Mouse (Mus musculus) heart, adult 2 months (tissue): Measurements from ENCODE around the gene Micu1.

Experiments used
- CTCF ChIP-seq: fragments of 200-600 bp; IDR thresholded peaks from 2 replicates; pipeline ENCODE4 v1.8.1; 2022; ENCODE audit warnings: antibody characterized with exemption, mild to moderate bottlenecking, moderate library complexity
- EP300 ChIP-seq: fragments of 200-500 bp; IDR thresholded peaks from 2 replicates; pipeline ENCODE4 v1.6.1; 2011; ENCODE audit warnings: low read depth, low read length, control low read depth; ENCODE audit not compliant: insufficient read depth
- POLR2A ChIP-seq: fragments of 200-500 bp; IDR thresholded peaks from 2 replicates; pipeline ENCODE4 v1.6.1; 2011; ENCODE audit warnings: mild to moderate bottlenecking, low read depth, low read length, control low read depth; ENCODE audit not compliant: insufficient read depth

DNA sequence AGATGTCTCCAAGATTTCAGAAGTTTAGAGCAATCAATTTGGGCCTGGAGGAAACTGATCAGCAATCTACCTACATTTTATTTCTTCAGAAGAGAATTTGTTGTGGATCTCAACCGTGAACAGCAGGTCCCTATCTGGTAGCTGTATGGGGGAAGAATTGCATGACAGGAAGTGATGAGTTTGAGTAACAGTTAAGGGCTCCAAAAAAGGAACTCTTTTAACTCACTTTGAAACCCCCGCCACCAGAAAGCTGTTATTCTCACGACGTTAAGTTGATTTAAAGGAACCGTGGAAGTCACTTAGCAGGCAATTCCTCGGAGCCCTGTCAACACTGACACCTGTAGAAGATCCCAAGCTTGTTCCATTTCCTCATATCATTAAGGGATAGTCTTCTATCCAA lies 9.8 kb upstream of the Micu1 start:
- TF ChIP-seq EP300: no peak
- TF ChIP-seq CTCF: no peak
- TF ChIP-seq POLR2A: no peak
